Mouse (Mus musculus): ENCODE measurements around the gene Ttc8. TPM values are rescaled to one million over a fixed set of nuclear protein-coding genes. Genes with fewer than 3 reads are reported as not detected.

Ttc8 gene
- total RNA-seq, 1 experiment, result 8.7 TPM

GRCm38 (mm10) chr12:98881796-98882195 lies 38.6 kb upstream of the Ttc8 start:
- H3K9ac ChIP-seq (ENCODE audit: insufficient read depth, low read depth, low read length, poor library complexity, severe bottlenecking), result no peak overlapping the region
- H3K4me1 ChIP-seq (ENCODE audit: control insufficient read depth in 2 of 2, insufficient read depth in 2 of 2, low read length in 2 of 2, poor library complexity in 1 of 2), result no peaks in the 10 kb centered on the region
- no peaks in the 10 kb centered on the region for H3K36me3 ChIP-seq (ENCODE audit: control insufficient read depth, insufficient read depth, low read length, poor library complexity, severe bottlenecking)
- H3K9me3 ChIP-seq (ENCODE audit: control insufficient read depth, insufficient read depth, low read depth, low read length), result no peaks in the 10 kb centered on the region
- H3K4me3 ChIP-seq (ENCODE audit: insufficient read depth in 1 of 2, low read depth in 1 of 2, low read length in 2 of 2, poor library complexity in 1 of 2, severe bottlenecking in 1 of 2), result no peak overlapping the region
- no peak overlapping the region for H3K27ac ChIP-seq (ENCODE audit: insufficient read depth, low read depth, low read length, poor library complexity, severe bottlenecking)
- TF ChIP-seq ZNF384 (IDR thresholded peaks at IDR 0.05; ENCODE audit: low read depth, low read length), result no peak
- no peak for TF ChIP-seq HCFC1 (IDR thresholded peaks at IDR 0.05; ENCODE audit: borderline replicate concordance, insufficient read depth, low read length)
- TF ChIP-seq ZC3H11A (IDR thresholded peaks at IDR 0.05; ENCODE audit: borderline replicate concordance, low read depth, low read length), result no peak
- TF ChIP-seq MAFK (IDR thresholded peaks at IDR 0.05; ENCODE audit: insufficient read depth, low read depth, low read length), result no peak
- TF ChIP-seq CHD2 (IDR thresholded peaks at IDR 0.05; ENCODE audit: low read depth, low read length), result no peak
- in situ Hi-C loops (cut with MboI; ENCODE audit: low sequenced_read_pairs in 2 of 2, unreplicated experiment in 2 of 2), result no loop called here
- no peak for DNase-seq (ENCODE audit: low read depth, low spot score)

GRCm38 (mm10) chr12:98884515-98884914 lies 35.9 kb upstream of the Ttc8 start:
- Histone ChIP-seq H3K4me3 (ENCODE audit: insufficient read depth in 1 of 2, low read depth in 1 of 2, low read length in 2 of 2, poor library complexity in 1 of 2, severe bottlenecking in 1 of 2) (no peak overlapping the region), H3K9ac (ENCODE audit: insufficient read depth, low read depth, low read length, poor library complexity, severe bottlenecking) (no peak overlapping the region), H3K4me1 (ENCODE audit: control insufficient read depth in 2 of 2, insufficient read depth in 2 of 2, low read length in 2 of 2, poor library complexity in 1 of 2) (no peaks in the 10 kb centered on the region), H3K27ac (ENCODE audit: insufficient read depth, low read depth, low read length, poor library complexity, severe bottlenecking) (no peak overlapping the region), H3K9me3 (ENCODE audit: control insufficient read depth, insufficient read depth, low read depth, low read length) (no peaks in the 10 kb centered on the region), H3K36me3 (ENCODE audit: control insufficient read depth, insufficient read depth, low read length, poor library complexity, severe bottlenecking) (no peaks in the 10 kb centered on the region)
- DNase-seq (ENCODE audit: low read depth, low spot score), result no peak
- in situ Hi-C loops (cut with MboI; ENCODE audit: low sequenced_read_pairs in 2 of 2, unreplicated experiment in 2 of 2), result no loop called here
- TF ChIP-seq ZC3H11A (IDR thresholded peaks at IDR 0.05; ENCODE audit: borderline replicate concordance, low read depth, low read length), result no peak
- no peak for TF ChIP-seq ZNF384 (IDR thresholded peaks at IDR 0.05; ENCODE audit: low read depth, low read length)
- TF ChIP-seq MAFK (IDR thresholded peaks at IDR 0.05; ENCODE audit: insufficient read depth, low read depth, low read length), result no peak
- no peak for TF ChIP-seq HCFC1 (IDR thresholded peaks at IDR 0.05; ENCODE audit: borderline replicate concordance, insufficient read depth, low read length)
- no peak for TF ChIP-seq CHD2 (IDR thresholded peaks at IDR 0.05; ENCODE audit: low read depth, low read length)

- no peak for DNase-seq (ENCODE audit: low read depth, low spot score)
- no peak overlapping the region for H3K27ac ChIP-seq (ENCODE audit: insufficient read depth, low read depth, low read length, poor library complexity, severe bottlenecking)
- no peak overlapping the region for H3K4me3 ChIP-seq (ENCODE audit: insufficient read depth in 1 of 2, low read depth in 1 of 2, low read length in 2 of 2, poor library complexity in 1 of 2, severe bottlenecking in 1 of 2)
- no peak overlapping the region for H3K9ac ChIP-seq (ENCODE audit: insufficient read depth, low read depth, low read length, poor library complexity, severe bottlenecking)
- no peaks in the 10 kb centered on the region for H3K9me3 ChIP-seq (ENCODE audit: control insufficient read depth, insufficient read depth, low read depth, low read length)
- in situ Hi-C loops (cut with MboI; ENCODE audit: low sequenced_read_pairs in 2 of 2, unreplicated experiment in 2 of 2), result no loop called here
- H3K4me1 ChIP-seq (ENCODE audit: control insufficient read depth in 2 of 2, insufficient read depth in 2 of 2, low read length in 2 of 2, poor library complexity in 1 of 2), result no peaks in the 10 kb centered on the region
- H3K36me3 ChIP-seq (ENCODE audit: control insufficient read depth, insufficient read depth, low read length, poor library complexity, severe bottlenecking), result no peaks in the 10 kb centered on the region
- TF ChIP-seq MAFK (IDR thresholded peaks at IDR 0.05; ENCODE audit: insufficient read depth, low read depth, low read length), result no peak
- no peak for TF ChIP-seq ZC3H11A (IDR thresholded peaks at IDR 0.05; ENCODE audit: borderline replicate concordance, low read depth, low read length)
- TF ChIP-seq ZNF384 (IDR thresholded peaks at IDR 0.05; ENCODE audit: low read depth, low read length), result no peak
These were observed 23.6 kb upstream of the Ttc8 start for GRCm38 (mm10) chr12:98896761-98897160.

- no peak overlapping the region for H3K9ac ChIP-seq (ENCODE audit: insufficient read depth, low read depth, low read length, poor library complexity, severe bottlenecking)
- in situ Hi-C loops (cut with MboI; ENCODE audit: low sequenced_read_pairs in 2 of 2, unreplicated experiment in 2 of 2), result no loop called here
- no peaks in the 10 kb centered on the region for H3K9me3 ChIP-seq (ENCODE audit: control insufficient read depth, insufficient read depth, low read depth, low read length)
- no peaks in the 10 kb centered on the region for H3K4me1 ChIP-seq (ENCODE audit: control insufficient read depth in 2 of 2, insufficient read depth in 2 of 2, low read length in 2 of 2, poor library complexity in 1 of 2)
- H3K27ac ChIP-seq (ENCODE audit: insufficient read depth, low read depth, low read length, poor library complexity, severe bottlenecking), result no peak overlapping the region
- no peaks in the 10 kb centered on the region for H3K36me3 ChIP-seq (ENCODE audit: control insufficient read depth, insufficient read depth, low read length, poor library complexity, severe bottlenecking)
- H3K4me3 ChIP-seq (ENCODE audit: insufficient read depth in 1 of 2, low read depth in 1 of 2, low read length in 2 of 2, poor library complexity in 1 of 2, severe bottlenecking in 1 of 2), result peak overlapping the region in 1 of 2 experiments; percentile 89; a peak in 1 of 4 replicates
- DNase-seq (ENCODE audit: low read depth, low spot score), result no peak
- TF ChIP-seq ZC3H11A (IDR thresholded peaks at IDR 0.05; ENCODE audit: borderline replicate concordance, low read depth, low read length) (no peak), ZNF384 (IDR thresholded peaks at IDR 0.05; ENCODE audit: low read depth, low read length) (no peak), HCFC1 (IDR thresholded peaks at IDR 0.05; ENCODE audit: borderline replicate concordance, insufficient read depth, low read length) (no peak), CHD2 (IDR thresholded peaks at IDR 0.05; ENCODE audit: low read depth, low read length) (no peak), MAFK (IDR thresholded peaks at IDR 0.05; ENCODE audit: insufficient read depth, low read depth, low read length) (no peak)
These were observed 20.7 kb upstream of the Ttc8 start for GRCm38 (mm10) chr12:98899676-98900075.

- no peak for TF ChIP-seq CHD2 (IDR thresholded peaks at IDR 0.05; ENCODE audit: low read depth, low read length)
- no peak for TF ChIP-seq ZC3H11A (IDR thresholded peaks at IDR 0.05; ENCODE audit: borderline replicate concordance, low read depth, low read length)
- no peaks in the 10 kb centered on the region for H3K9me3 ChIP-seq (ENCODE audit: control insufficient read depth, insufficient read depth, low read depth, low read length)
- no peaks in the 10 kb centered on the region for H3K36me3 ChIP-seq (ENCODE audit: control insufficient read depth, insufficient read depth, low read length, poor library complexity, severe bottlenecking)
- H3K9ac ChIP-seq (ENCODE audit: insufficient read depth, low read depth, low read length, poor library complexity, severe bottlenecking), result peak overlapping the region; percentile 85
- no peak overlapping the region for H3K27ac ChIP-seq (ENCODE audit: insufficient read depth, low read depth, low read length, poor library complexity, severe bottlenecking)
- H3K4me1 ChIP-seq (ENCODE audit: control insufficient read depth in 2 of 2, insufficient read depth in 2 of 2, low read length in 2 of 2, poor library complexity in 1 of 2), result no peaks in the 10 kb centered on the region
- peak overlapping the region; percentile 89 to 94 for H3K4me3 ChIP-seq (ENCODE audit: insufficient read depth in 1 of 2, low read depth in 1 of 2, low read length in 2 of 2, poor library complexity in 1 of 2, severe bottlenecking in 1 of 2)
- peak; percentile 19 for DNase-seq (ENCODE audit: low read depth, low spot score)
- in situ Hi-C loops (cut with MboI; ENCODE audit: low sequenced_read_pairs in 2 of 2, unreplicated experiment in 2 of 2), result no loop called here
These were observed 20.0 kb upstream of the Ttc8 start for GRCm38 (mm10) chr12:98900341-98900880.
